Mouse (Mus musculus): ENCODE data around the gene Polr2f.

DNA sequence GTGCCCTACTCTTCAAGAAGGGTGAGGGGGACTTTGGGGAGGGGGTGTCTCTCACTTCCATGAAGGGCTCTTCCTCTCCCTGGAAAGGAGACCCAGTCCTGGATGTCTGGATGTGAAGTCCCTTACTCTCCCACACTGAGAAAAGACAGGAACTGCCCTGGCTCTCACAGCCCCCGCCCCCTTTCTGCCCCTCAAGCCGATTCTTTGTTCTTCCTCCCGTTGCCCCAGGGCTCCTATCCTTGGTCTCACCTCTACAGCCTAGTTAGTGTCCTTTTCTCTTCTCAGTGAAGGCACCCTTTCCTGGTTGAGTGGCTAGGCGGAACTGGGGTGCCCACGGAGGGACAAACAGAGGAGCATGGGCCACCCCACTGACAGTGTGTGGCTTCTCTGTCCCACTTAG lies 24.3 kb downstream of the Polr2f start, which contains the start of gene Sox10:
- TF ChIP-seq CTCF (IDR thresholded peaks at IDR 0.05; ENCODE audit: low read depth, low read length) (no peak), POLR2A (IDR thresholded peaks at IDR 0.05; ENCODE audit: borderline replicate concordance, low read depth, low read length) (no peak)

Data from bone marrow macrophage, adult 2 months (primary cell).